Mouse (Mus musculus): ENCODE data around the gene Acy3. TPM values are rescaled to one million over a fixed set of nuclear protein-coding genes. Genes with fewer than 3 reads are reported as not detected.
"Not testable (repeated sequence)": the region's sequence is repeated elsewhere in the genome, so short reads cannot be mapped to it uniquely, and the experiment has no call there.

Acy3 gene
- polyA plus RNA-seq, 1 experiment from 2014 or later = 4.3 TPM

DNA sequence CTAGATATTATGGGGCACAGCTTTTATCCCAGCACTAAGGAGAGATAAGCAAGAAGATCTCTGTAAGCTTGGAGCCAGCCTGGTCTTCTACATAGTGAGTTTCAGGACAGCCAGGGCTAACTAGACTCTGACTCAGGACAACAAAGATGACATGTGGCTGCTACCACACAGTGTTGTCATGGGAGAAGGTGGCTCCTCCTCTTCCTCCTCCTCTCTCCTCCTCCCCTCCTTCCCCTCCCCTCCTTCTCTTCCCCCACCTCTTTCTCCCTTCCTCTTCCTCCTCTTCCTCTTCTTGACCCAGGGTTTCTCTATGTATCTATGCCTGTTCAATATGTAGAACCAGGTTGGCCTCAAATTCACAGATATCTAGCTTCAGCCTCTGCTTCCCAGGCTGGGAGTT, 34.9 kb upstream of the Acy3 start:
- Histone ChIP-seq H3K9ac (ENCODE audit: low read length) (no peak overlapping the region), H3K4me2 (ENCODE audit: low read depth, severe bottlenecking) (no peak overlapping the region), H3K9me3 (ENCODE audit: control insufficient read depth, low read length) (no peaks in the 10 kb centered on the region), H3K4me1 (ENCODE audit: control insufficient read depth, insufficient read depth, low read length) (no peaks in the 10 kb centered on the region), H3K4me3 (ENCODE audit: low read depth, low read length) (no peak overlapping the region), H3K36me3 (ENCODE audit: control insufficient read depth, insufficient read depth, low read length) (no peaks in the 10 kb centered on the region; the same call in 1 of the 2 replicates), H3K27me3 (ENCODE audit: control insufficient read depth, insufficient read depth, low read length) (no peaks in the 10 kb centered on the region), H3K27ac (replicated peaks; ENCODE audit: low read depth, low read length) (no peak overlapping the region)
- DNase-seq (ENCODE audit: low spot score) = no peak
- no peak for ATAC-seq (ENCODE audit: insufficient number of reproducible peaks, low FRiP score, low TSS enrichment, low read depth)

DNA sequence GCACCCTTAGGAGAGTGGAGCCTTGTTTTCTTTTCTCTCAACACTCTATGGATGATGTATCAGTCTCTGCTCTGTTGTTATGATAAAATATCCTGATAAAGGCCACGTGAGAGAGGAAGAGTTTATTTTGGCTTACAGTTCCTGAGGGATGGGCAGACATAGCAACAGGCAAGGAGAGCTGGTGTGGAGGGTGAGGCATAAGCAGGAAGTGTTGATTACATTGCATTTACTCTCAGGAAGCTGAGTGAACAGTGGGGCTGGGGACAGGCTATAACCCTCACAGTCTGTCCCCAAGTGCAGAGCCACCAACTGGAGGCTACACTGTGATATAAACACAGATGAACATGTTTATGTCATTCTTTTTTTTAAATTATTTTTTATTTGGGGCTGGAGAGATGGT, 34.3 kb upstream of the Acy3 start:
- Histone ChIP-seq H3K27me3 (ENCODE audit: control insufficient read depth, insufficient read depth, low read length) (no peaks in the 10 kb centered on the region), H3K4me3 (ENCODE audit: low read depth, low read length) (no peak overlapping the region), H3K27ac (replicated peaks; ENCODE audit: low read depth, low read length) (no peak overlapping the region), H3K4me1 (ENCODE audit: control insufficient read depth, insufficient read depth, low read length) (no peaks in the 10 kb centered on the region), H3K9me3 (ENCODE audit: control insufficient read depth, low read length) (no peaks in the 10 kb centered on the region), H3K36me3 (ENCODE audit: control insufficient read depth, insufficient read depth, low read length) (no peaks in the 10 kb centered on the region; the same call in 1 of the 2 replicates), H3K9ac (ENCODE audit: low read length) (no peak overlapping the region), H3K4me2 (ENCODE audit: low read depth, severe bottlenecking) (no peak overlapping the region)
- DNase-seq (ENCODE audit: low spot score) = no peak
- 62% methylated on average over 1 of the region's 1 CpGs for WGBS
- ATAC-seq (ENCODE audit: insufficient number of reproducible peaks, low FRiP score, low TSS enrichment, low read depth) = no peak

DNA sequence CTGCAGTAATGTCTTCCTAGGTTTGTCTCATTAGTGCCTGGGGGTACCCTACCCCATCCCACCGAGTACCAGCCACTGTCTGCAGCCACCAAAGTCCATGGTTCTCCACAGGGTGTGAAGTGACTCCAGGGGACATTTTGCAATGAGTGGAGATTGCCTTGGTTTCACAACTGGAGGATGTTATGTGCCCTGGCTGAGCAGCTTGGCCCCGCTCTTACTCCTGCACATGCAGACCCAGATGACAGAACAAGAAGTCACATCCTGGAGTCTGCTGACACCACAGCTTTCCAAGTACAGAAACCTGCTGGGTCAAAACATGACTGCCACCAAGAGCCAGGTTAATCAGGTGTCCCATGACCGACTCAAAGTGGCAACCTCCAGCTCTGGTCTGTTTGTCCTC, 31.3 kb upstream of the Acy3 start:
- H3K4me2 ChIP-seq (ENCODE audit: low read depth, severe bottlenecking) = no peak overlapping the region
- WGBS = 85% methylated on average over 3 of the region's 3 CpGs
- ATAC-seq (ENCODE audit: insufficient number of reproducible peaks, low FRiP score, low TSS enrichment, low read depth) = no peak
- no peaks in the 10 kb centered on the region for H3K9me3 ChIP-seq (ENCODE audit: control insufficient read depth, low read length)
- no peaks in the 10 kb centered on the region for H3K4me1 ChIP-seq (ENCODE audit: control insufficient read depth, insufficient read depth, low read length)
- H3K27me3 ChIP-seq (ENCODE audit: control insufficient read depth, insufficient read depth, low read length) = no peaks in the 10 kb centered on the region
- H3K9ac ChIP-seq (ENCODE audit: low read length) = no peak overlapping the region
- no peak for DNase-seq (ENCODE audit: low spot score)
- no peak overlapping the region for H3K4me3 ChIP-seq (ENCODE audit: low read depth, low read length)
- H3K36me3 ChIP-seq (ENCODE audit: control insufficient read depth, insufficient read depth, low read length) = no peaks in the 10 kb centered on the region; the same call in 1 of the 2 replicates
- no peak overlapping the region for H3K27ac ChIP-seq (replicated peaks; ENCODE audit: low read depth, low read length)

DNA sequence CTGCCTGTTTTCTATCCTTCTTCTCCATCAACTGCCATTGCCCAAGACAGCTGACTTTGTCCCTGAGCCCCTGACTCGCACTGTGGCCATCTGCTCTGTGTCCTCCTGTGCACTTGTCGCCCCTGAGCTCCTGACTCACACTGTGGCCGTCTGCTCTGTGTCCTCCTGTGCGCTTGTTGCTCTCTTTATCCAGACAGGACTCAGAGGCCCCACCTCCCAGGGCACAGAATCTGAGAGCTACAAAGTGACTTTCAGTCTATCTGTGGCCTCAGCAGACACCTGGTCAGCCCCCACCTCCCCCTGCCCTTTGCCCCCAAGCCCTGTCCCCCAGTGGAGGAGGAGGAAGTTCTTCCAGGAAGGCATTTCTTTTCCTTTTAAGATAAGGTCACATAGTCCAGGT, 30.6 kb upstream of the Acy3 start:
- 41% methylated on average over 4 of the region's 4 CpGs for WGBS

DNA sequence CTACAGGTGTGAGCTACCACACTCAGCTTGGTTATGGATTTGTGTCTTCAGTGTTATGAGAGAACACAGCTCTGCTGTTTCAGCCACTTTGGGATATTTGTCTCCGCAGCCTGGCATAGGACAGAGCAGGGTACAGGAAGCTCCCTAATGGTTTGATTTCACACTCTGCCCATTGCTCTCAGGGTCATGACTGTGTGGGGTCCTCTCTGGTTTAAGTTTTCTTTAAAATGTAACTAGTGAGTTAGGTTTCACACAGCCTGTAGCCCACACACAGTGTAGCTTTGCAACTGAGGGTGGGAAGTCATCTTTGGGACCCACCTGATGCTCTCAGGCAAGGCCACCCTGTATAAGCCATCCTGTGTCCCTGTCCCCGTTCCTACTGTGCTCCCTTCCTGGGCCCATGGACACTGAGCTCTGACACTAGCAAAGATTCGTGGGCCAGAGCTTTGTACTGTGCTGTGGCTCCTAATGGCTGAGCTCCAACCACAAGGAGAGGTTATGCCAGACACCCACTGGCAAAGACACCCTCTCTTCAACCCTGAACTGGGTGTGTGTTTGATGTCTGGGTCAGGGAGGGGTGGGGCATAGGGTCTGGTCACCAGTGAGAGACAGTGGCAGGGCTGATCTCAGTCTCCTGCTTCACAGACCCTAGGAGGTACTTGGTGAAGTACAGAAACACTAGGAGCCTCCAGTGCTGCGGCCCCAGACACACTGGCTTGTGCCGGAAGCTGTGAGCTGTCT, 28.9 kb upstream of the Acy3 start:
- H3K36me3 ChIP-seq (ENCODE audit: control insufficient read depth, insufficient read depth, low read length); H3K27ac ChIP-seq (replicated peaks; ENCODE audit: low read depth, low read length); H3K9ac ChIP-seq (ENCODE audit: low read length); DNase-seq (ENCODE audit: low spot score); H3K4me2 ChIP-seq (ENCODE audit: low read depth, severe bottlenecking); H3K27me3 ChIP-seq (ENCODE audit: control insufficient read depth, insufficient read depth, low read length); H3K4me3 ChIP-seq (ENCODE audit: low read depth, low read length); H3K9me3 ChIP-seq (ENCODE audit: control insufficient read depth, low read length); H3K4me1 ChIP-seq (ENCODE audit: control insufficient read depth, insufficient read depth, low read length); ATAC-seq (ENCODE audit: insufficient number of reproducible peaks, low FRiP score, low TSS enrichment, low read depth): not testable (repeated sequence)
- WGBS = 71% methylated on average over 5 of the region's 5 CpGs

More for the DNA sequence above, 30.6 kb upstream of the Acy3 start:
- Histone ChIP-seq H3K36me3 (ENCODE audit: control insufficient read depth, insufficient read depth, low read length) (no peaks in the 10 kb centered on the region), H3K27ac (replicated peaks; ENCODE audit: low read depth, low read length) (no peak overlapping the region), H3K4me3 (ENCODE audit: low read depth, low read length) (no peak overlapping the region), H3K9me3 (ENCODE audit: control insufficient read depth, low read length) (no peaks in the 10 kb centered on the region), H3K4me2 (ENCODE audit: low read depth, severe bottlenecking) (no peak overlapping the region), H3K27me3 (ENCODE audit: control insufficient read depth, insufficient read depth, low read length) (no peaks in the 10 kb centered on the region), H3K9ac (ENCODE audit: low read length) (no peak overlapping the region), H3K4me1 (ENCODE audit: control insufficient read depth, insufficient read depth, low read length) (no peaks in the 10 kb centered on the region)
- DNase-seq (ENCODE audit: low spot score) (no peak), ATAC-seq (ENCODE audit: insufficient number of reproducible peaks, low FRiP score, low TSS enrichment, low read depth) (no peak)

DNA sequence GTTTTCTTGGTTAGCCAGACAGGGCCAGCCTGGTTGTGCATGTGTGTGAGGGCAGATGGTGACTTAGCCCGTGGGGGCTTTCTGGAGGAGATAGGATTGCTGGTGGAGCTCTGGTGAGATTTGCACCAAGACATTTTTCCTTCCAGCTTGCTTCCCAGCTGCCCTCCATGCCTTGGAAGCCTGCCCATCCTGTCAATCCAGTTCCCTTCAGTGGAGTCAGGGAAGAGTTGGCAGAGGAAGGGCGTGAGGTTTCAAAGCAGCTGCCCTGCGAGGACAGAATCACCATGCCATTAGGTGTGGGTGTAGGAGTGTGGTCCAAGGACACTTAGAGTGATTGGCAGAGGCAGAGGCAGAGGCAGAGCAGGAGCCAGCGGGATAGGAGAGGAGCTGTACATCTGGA, 27.9 kb upstream of the Acy3 start, which contains the start of gene Aldh3b3:
Gene Aldh3b3 (plus strand): TSS at position 176 of the 400 bp plus-strand sequence.
- no peak for DNase-seq (ENCODE audit: low spot score)
- 74% methylated on average over 4 of the region's 4 CpGs for WGBS

DNA sequence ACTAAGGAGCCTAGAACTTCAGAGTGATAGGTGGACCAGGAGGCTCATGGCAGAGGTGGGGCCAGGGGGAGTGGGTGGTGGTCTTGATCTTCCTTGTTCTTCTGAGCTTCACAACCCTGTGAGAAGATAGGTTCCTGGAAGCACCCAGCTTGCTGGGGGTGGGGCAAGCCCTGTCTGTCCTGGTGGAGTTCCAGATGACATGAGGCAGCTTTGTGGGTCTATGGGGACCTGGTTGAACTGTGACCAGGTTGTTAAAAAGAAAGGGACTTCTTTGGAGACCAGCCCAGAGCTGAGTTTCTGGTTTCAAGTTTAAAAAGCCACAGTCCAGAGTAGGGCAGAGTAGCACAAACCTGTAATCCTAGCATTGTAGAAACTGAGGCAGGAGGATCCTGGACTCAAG, 27.3 kb upstream of the Acy3 start:
- no peaks in the 10 kb centered on the region for H3K9me3 ChIP-seq (ENCODE audit: control insufficient read depth, low read length)
- no peak overlapping the region for H3K9ac ChIP-seq (ENCODE audit: low read length)
- no peaks in the 10 kb centered on the region for H3K27me3 ChIP-seq (ENCODE audit: control insufficient read depth, insufficient read depth, low read length)
- ATAC-seq (ENCODE audit: insufficient number of reproducible peaks, low FRiP score, low TSS enrichment, low read depth) (no peak), DNase-seq (ENCODE audit: low spot score) (no peak)
- no peaks in the 10 kb centered on the region for H3K4me1 ChIP-seq (ENCODE audit: control insufficient read depth, insufficient read depth, low read length)
- no peak overlapping the region for H3K4me3 ChIP-seq (ENCODE audit: low read depth, low read length)
- H3K4me2 ChIP-seq (ENCODE audit: low read depth, severe bottlenecking) = no peak overlapping the region
- no peaks in the 10 kb centered on the region for H3K36me3 ChIP-seq (ENCODE audit: control insufficient read depth, insufficient read depth, low read length)
- H3K27ac ChIP-seq (replicated peaks; ENCODE audit: low read depth, low read length) = no peak overlapping the region

More for the DNA sequence above, 27.9 kb upstream of the Acy3 start, which contains the start of gene Aldh3b3:
- no peak within 1 kb of the TSS for H3K4me3 ChIP-seq (ENCODE audit: low read depth, low read length)
- H3K4me2 ChIP-seq (ENCODE audit: low read depth, severe bottlenecking) = no peak within 1 kb of the TSS
- no peak within 1 kb of the TSS for H3K27ac ChIP-seq (replicated peaks; ENCODE audit: low read depth, low read length)
- ATAC-seq (ENCODE audit: insufficient number of reproducible peaks, low FRiP score, low TSS enrichment, low read depth) = no peak
- H3K4me1 ChIP-seq (ENCODE audit: control insufficient read depth, insufficient read depth, low read length) = no peaks in the 10 kb centered on the region
- H3K9ac ChIP-seq (ENCODE audit: low read length) = no peak within 1 kb of the TSS
- no peaks in the 10 kb centered on the region for H3K27me3 ChIP-seq (ENCODE audit: control insufficient read depth, insufficient read depth, low read length)
- no peaks in the 10 kb centered on the region for H3K9me3 ChIP-seq (ENCODE audit: control insufficient read depth, low read length)
- no peaks in the 10 kb centered on the region for H3K36me3 ChIP-seq (ENCODE audit: control insufficient read depth, insufficient read depth, low read length)

DNA sequence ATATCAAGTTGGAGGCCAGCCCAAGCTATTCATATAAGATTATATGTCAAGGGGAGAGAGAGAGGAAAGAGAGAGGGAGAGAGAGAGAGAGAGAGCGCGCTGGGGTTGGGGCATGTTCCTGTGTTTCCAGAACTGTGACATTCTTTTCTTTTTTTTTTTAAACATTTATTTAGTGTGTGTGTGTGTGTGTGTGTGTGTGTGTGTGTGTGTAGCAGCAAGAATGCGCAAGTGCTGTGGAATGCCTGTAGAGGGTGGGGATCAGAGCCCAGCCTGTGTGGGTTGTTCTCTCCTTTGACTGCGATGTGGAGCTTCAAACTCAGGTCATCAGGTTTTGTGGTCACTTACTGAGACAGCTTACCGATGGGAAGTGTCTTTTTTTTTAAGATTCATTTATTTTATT, 26.2 kb upstream of the Acy3 start:
- Histone ChIP-seq H3K27ac (replicated peaks; ENCODE audit: low read depth, low read length) (no peak overlapping the region), H3K9ac (ENCODE audit: low read length) (no peak overlapping the region), H3K4me1 (ENCODE audit: control insufficient read depth, insufficient read depth, low read length) (no peaks in the 10 kb centered on the region), H3K9me3 (ENCODE audit: control insufficient read depth, low read length) (no peaks in the 10 kb centered on the region), H3K27me3 (ENCODE audit: control insufficient read depth, insufficient read depth, low read length) (no peaks in the 10 kb centered on the region), H3K36me3 (ENCODE audit: control insufficient read depth, insufficient read depth, low read length) (no peaks in the 10 kb centered on the region), H3K4me2 (ENCODE audit: low read depth, severe bottlenecking) (no peak overlapping the region), H3K4me3 (ENCODE audit: low read depth, low read length) (no peak overlapping the region)
- DNase-seq (ENCODE audit: low spot score) (no peak), ATAC-seq (ENCODE audit: insufficient number of reproducible peaks, low FRiP score, low TSS enrichment, low read depth) (no peak)
- WGBS = 82% methylated on average over 5 of the region's 5 CpGs

DNA sequence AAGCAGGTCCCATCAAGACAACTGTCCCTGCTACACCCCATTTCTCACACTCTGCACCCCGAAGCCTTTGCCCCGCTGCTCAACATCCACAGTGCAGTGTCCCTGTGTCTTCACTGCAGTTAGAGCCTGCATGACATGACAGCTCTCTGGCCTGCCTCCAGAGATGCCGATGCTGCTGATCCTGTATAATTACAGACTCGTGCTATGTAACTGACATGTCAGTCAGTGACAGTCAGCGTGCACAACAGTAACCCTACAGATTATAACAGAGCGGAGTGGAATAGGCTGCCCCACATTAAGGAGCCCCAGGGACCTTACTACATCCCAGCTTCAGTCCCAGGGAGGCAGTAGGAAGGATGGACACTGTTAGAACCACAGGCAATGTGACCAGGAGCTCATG, 24.6 kb upstream of the Acy3 start:
- H3K27ac ChIP-seq (replicated peaks; ENCODE audit: low read depth, low read length); H3K27me3 ChIP-seq (ENCODE audit: control insufficient read depth, insufficient read depth, low read length); H3K9me3 ChIP-seq (ENCODE audit: control insufficient read depth, low read length); H3K9ac ChIP-seq (ENCODE audit: low read length); H3K4me2 ChIP-seq (ENCODE audit: low read depth, severe bottlenecking); H3K4me1 ChIP-seq (ENCODE audit: control insufficient read depth, insufficient read depth, low read length); H3K4me3 ChIP-seq (ENCODE audit: low read depth, low read length); H3K36me3 ChIP-seq (ENCODE audit: control insufficient read depth, insufficient read depth, low read length); DNase-seq (ENCODE audit: low spot score); ATAC-seq (ENCODE audit: insufficient number of reproducible peaks, low FRiP score, low TSS enrichment, low read depth): not testable (repeated sequence)
- WGBS = 90% methylated on average over 6 of the region's 6 CpGs
